Mouse (Mus musculus) hindbrain, embryonic 10.5 days (tissue): ENCODE data around the gene Mettl7b. TPM values are rescaled to one million over a fixed set of nuclear protein-coding genes. Genes with fewer than 3 reads are reported as not detected.
A peak's percentile ranks its signal among the peaks of the same experiment; 100 is the strongest.

Experiments
- DNase-seq: peaks from one replicate; pipeline ENCODE4 v3.0.0-alpha.2; 2017; ENCODE audit warnings: low spot score
- H3K27ac ChIP-seq: fragments of 300-500 bp; sonication (generic); 2 replicates; pipeline ENCODE4 v1.5.1; 2016; ENCODE audit warnings: mild to moderate bottlenecking, moderate library complexity
- H3K27me3 ChIP-seq: fragments of 300-500 bp; sonication (generic); 2 replicates; pipeline ENCODE4 v1.6.1; 2016; ENCODE audit warnings: mild to moderate bottlenecking; ENCODE audit not compliant: poor library complexity, insufficient read depth, severe bottlenecking
- H3K36me3 ChIP-seq: fragments of 300-500 bp; sonication (generic); 2 replicates; pipeline ENCODE4 v1.6.1; 2016; ENCODE audit warnings: mild to moderate bottlenecking, moderate library complexity
- H3K4me1 ChIP-seq: fragments of 300-500 bp; sonication (generic); replicated peaks from 2 replicates; pipeline ENCODE4 v1.6.1; 2016; ENCODE audit warnings: mild to moderate bottlenecking
- H3K4me3 ChIP-seq: fragments of 300-500 bp; sonication (generic); 2 replicates; pipeline ENCODE4 v1.5.1; 2016; ENCODE audit warnings: mild to moderate bottlenecking, moderate library complexity
- H3K9me3 ChIP-seq: fragments of 300-500 bp; sonication (generic); 2 replicates; pipeline ENCODE4 v1.6.1; 2016; ENCODE audit warnings: mild to moderate bottlenecking, moderate library complexity
- WGBS: fragments of 180-500 bp; shearing (Covaris S2); methylation state at CpG from one replicate; pipeline ENCODE4 v1.1.7; 2016; 5-methylcytosine and 5-hydroxymethylcytosine counted together
- polyA plus RNA-seq: library from polyadenylated mRNA; unstranded; fragments of >200 nt; fragmentation: Nextera tagmentation; extraction: Ambion mirVana; gene quantifications from 2 replicates; pipeline ENCODE4 v1.2.1, GENCODE M21; 2016

Mettl7b gene
- polyA plus RNA-seq, 1 experiment from 2014 or later = not detected

GRCm38 (mm10) chr10:128921883-128922821 lies 38.6 kb downstream of the Mettl7b start:
- Histone ChIP-seq H3K9me3 (no peaks in the 10 kb centered on the region), H3K27me3 (no peaks in the 10 kb centered on the region; the same call in 1 of the 2 replicates), H3K4me3 (peak overlapping the region; percentile 78), H3K27ac (peak overlapping the region; percentile 91), H3K36me3 (peaks cover 18% of the 10 kb centered on the region), H3K4me1 (peaks cover 60% of the 10 kb centered on the region)
- 73% methylated on average over 16 of the region's 16 CpGs for WGBS
- no peak for DNase-seq

GRCm38 (mm10) chr10:128921251-128921650 lies 39.5 kb downstream of the Mettl7b start:
- H3K27me3 ChIP-seq = no peaks in the 10 kb centered on the region
- peak overlapping the region; percentile 6; the same call in 1 of the 2 replicates for H3K4me3 ChIP-seq
- peaks cover 60% of the 10 kb centered on the region for H3K4me1 ChIP-seq
- H3K9me3 ChIP-seq = no peaks in the 10 kb centered on the region
- no peak for DNase-seq
- H3K36me3 ChIP-seq = peaks cover 26% of the 10 kb centered on the region
- 63% methylated on average over 1 of the region's 1 CpGs for whole genome bisulfite sequencing
- no peak overlapping the region for H3K27ac ChIP-seq

DNA sequence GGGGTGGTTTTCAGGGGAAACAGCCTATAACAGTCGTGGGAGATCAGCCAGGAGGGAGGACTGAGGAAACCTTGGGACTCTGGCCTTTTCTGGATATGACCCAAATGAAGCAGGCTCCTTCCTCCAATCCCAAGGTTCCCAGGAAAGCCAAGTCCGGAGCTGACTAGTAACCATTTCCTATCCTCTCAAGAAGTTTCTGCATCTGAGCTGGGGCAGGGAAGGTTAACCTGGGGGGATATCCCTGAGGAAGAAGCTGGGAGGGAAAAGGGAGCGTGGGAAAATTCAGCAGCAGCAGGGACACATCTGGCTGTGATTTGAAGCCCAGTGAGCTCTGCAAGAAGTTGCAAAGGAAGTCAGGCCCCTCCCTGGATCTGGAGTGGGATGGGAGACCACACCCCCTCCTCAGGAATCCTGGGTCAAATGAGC lies 40.0 kb downstream of the Mettl7b start:
- peaks cover 30% of the 10 kb centered on the region for H3K36me3 ChIP-seq
- H3K27ac ChIP-seq = no peak overlapping the region
- H3K4me1 ChIP-seq = peaks cover 60% of the 10 kb centered on the region
- H3K4me3 ChIP-seq = no peak overlapping the region
- H3K27me3 ChIP-seq = no peaks in the 10 kb centered on the region
- no peak for DNase-seq
- 69% methylated on average over 3 of the region's 3 CpGs for WGBS
- H3K9me3 ChIP-seq = no peaks in the 10 kb centered on the region

DNA sequence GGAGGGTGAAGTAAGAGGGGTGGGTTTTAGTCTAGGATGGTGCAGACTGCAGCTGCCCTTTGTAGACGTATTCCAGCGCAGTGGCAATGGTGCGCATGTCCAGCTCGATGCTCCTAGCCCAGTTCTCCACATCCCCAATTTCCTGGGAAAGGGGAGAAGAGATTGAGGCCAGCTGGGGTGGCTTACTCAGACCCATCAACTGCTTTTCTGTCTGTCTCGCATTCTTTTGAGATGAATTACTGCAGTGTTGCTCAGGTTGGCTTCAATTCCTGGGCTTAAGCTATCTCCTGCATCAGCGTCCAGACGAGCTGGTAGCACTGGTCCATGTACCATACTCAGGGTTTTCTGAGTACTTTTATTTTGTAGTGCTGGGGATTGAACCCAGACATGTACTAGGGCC lies 40.8 kb downstream of the Mettl7b start:
- 85% methylated on average over 7 of the region's 7 CpGs for WGBS
- Histone ChIP-seq H3K27me3 (no peaks in the 10 kb centered on the region), H3K4me3 (no peak overlapping the region), H3K4me1 (peaks cover 60% of the 10 kb centered on the region), H3K9me3 (no peaks in the 10 kb centered on the region), H3K27ac (peak overlapping the region; percentile 63), H3K36me3 (peaks cover 38% of the 10 kb centered on the region)
- DNase-seq = no peak

- no peaks in the 10 kb centered on the region for H3K9me3 ChIP-seq
- H3K27ac ChIP-seq = peak overlapping the region; percentile 63
- H3K4me1 ChIP-seq = peaks cover 60% of the 10 kb centered on the region
- H3K4me3 ChIP-seq = no peak overlapping the region; the same call in 1 of the 2 replicates
- no peaks in the 10 kb centered on the region for H3K27me3 ChIP-seq
- WGBS = 15% methylated on average over 6 of the region's 6 CpGs
- H3K36me3 ChIP-seq = peaks cover 46% of the 10 kb centered on the region
- DNase-seq = no peak
Measured at GRCm38 (mm10) chr10:128919203-128919631, 41.6 kb downstream of the Mettl7b start.

DNA sequence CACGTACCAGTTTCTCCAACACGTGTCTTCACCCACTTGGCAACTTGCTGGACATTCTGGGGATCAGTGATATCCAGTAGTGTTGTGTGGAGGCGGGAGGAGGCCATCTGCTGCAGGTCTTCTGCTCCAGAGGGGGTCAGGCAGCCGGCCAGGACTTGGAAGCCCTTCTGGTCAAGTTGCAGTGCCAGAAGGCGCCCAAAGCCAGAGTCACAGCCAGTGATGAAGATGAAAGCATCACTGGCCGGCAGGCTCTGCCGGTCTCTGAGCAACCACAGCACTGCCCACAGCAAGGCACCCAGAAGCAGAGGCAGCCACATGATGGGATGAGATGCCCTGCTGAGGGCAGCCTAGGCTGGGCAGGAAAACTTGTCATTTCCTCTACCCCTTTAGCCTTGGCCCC lies 42.5 kb downstream of the Mettl7b start:
- no peak for DNase-seq
- H3K36me3 ChIP-seq = peaks cover 53% of the 10 kb centered on the region
- H3K9me3 ChIP-seq = no peaks in the 10 kb centered on the region
- H3K4me1 ChIP-seq = peaks cover 59% of the 10 kb centered on the region
- peak overlapping the region; percentile 13; the same call in 1 of the 2 replicates for H3K27ac ChIP-seq
- WGBS = 77% methylated on average over 7 of the region's 7 CpGs
- H3K4me3 ChIP-seq = peak overlapping the region; percentile 1; the same call in 1 of the 2 replicates
- no peaks in the 10 kb centered on the region for H3K27me3 ChIP-seq

DNA sequence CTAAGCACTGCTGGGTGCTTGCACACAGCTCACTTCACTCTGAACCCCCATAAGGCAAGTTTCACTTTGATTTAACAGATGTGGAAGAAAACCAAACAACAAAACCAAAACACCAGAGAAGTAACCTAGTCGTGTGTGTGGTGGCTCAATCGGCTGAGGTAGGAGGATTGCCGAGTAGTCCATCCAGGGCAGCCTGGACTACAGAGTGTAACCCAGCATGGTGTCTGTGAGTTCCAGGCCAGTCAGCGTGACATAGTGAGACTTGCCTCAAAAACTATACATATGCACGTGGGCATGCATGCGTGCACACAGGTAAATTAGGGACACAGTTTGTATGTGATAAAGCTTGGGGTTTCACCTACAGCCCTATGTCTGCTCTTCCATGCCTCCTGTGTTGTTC lies 43.4 kb downstream of the Mettl7b start:
- WGBS = 91% methylated on average over 6 of the region's 6 CpGs
- no peak for DNase-seq
- peaks cover 61% of the 10 kb centered on the region for H3K4me1 ChIP-seq

DNA sequence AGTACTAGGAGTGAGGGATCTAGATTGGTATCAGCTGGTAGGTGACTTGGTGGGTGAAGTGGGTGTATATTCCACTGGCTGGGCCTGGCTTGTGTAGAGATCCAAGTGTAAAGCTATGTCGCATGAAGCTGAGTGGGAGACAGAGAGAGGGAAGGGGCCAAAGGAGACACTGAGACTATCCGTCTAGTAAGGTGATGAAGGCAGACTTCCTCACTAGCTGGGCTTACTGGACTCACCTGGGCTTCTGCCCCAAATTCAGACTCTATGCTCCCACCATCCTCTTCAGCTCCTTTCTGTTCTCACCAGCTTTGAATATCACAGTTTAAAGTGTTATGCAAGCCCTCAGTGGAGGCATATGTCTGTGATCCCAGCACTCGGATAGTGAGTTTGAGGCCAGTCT lies 44.1 kb downstream of the Mettl7b start:
- H3K4me1 ChIP-seq = peaks cover 59% of the 10 kb centered on the region
- no peak overlapping the region for H3K27ac ChIP-seq
- H3K27me3 ChIP-seq = peaks cover 5% of the 10 kb centered on the region; the same call in 1 of the 2 replicates
- WGBS = 91% methylated on average over 3 of the region's 3 CpGs
- no peaks in the 10 kb centered on the region for H3K9me3 ChIP-seq
- no peak for DNase-seq
- peaks cover 61% of the 10 kb centered on the region for H3K36me3 ChIP-seq
- H3K4me3 ChIP-seq = no peak overlapping the region

More for the DNA sequence above, 43.4 kb downstream of the Mettl7b start:
- Histone ChIP-seq H3K9me3 (no peaks in the 10 kb centered on the region), H3K4me3 (no peak overlapping the region), H3K27me3 (peaks cover under 1% of the 10 kb centered on the region; the same call in 1 of the 2 replicates), H3K27ac (no peak overlapping the region), H3K36me3 (peaks cover 55% of the 10 kb centered on the region)

- no peak overlapping the region for H3K4me3 ChIP-seq
- DNase-seq = no peak
- 86% methylated on average over 2 of the region's 2 CpGs for WGBS
- peaks cover 9% of the 10 kb centered on the region; the same call in 1 of the 2 replicates for H3K27me3 ChIP-seq
- peaks cover 59% of the 10 kb centered on the region for H3K4me1 ChIP-seq
- peaks cover 65% of the 10 kb centered on the region for H3K36me3 ChIP-seq
- H3K27ac ChIP-seq = no peak overlapping the region
- H3K9me3 ChIP-seq = no peaks in the 10 kb centered on the region
Measured at GRCm38 (mm10) chr10:128915550-128915949, 45.2 kb downstream of the Mettl7b start.

DNA sequence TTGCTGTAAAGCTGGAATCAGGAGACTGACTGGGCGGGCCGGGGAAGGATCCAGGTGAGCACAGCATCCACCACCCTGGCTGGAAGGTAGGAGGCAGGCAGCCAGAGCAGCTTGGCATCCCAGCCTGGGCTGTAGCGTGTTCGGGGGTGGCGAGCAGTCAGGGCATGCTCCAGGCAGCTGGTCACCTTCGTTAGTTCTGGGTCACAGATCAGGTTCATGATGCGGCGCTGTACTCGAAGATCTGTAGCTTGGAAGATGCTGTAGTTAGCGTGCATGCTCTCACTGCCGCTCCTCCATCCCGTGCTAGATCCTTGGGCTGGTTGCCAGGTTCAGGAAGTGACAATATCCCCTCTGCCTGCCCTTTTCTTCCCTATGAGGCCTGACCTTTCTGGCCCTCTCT lies 47.1 kb downstream of the Mettl7b start:
- no peak overlapping the region for H3K27ac ChIP-seq
- no peak for DNase-seq
- no peaks in the 10 kb centered on the region for H3K9me3 ChIP-seq
- H3K27me3 ChIP-seq = peaks cover 15% of the 10 kb centered on the region; the same call in 1 of the 2 replicates
- WGBS = 87% methylated on average over 12 of the region's 12 CpGs
- H3K4me3 ChIP-seq = no peak overlapping the region
- H3K36me3 ChIP-seq = peaks cover 62% of the 10 kb centered on the region
- H3K4me1 ChIP-seq = peaks cover 59% of the 10 kb centered on the region

DNA sequence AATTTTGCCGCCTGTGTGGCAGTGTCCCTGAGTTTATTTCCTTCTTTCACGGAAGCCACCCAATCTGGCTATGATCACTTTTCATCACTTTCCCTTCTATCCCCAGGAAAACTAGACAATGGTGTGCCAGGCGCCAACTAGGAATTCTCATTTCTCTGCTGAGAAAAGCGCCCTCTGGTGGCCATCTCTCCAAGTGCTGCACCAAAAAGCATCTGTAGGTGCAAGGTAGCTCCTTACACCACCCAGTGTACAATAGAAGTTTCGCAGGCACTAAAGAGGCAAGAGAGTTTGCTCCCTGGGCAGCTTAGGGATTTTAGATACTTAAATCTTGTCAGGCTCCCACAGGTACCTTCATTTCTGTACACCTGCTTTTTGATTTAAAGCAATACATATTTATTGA lies 47.6 kb downstream of the Mettl7b start:
- no peaks in the 10 kb centered on the region for H3K9me3 ChIP-seq
- H3K4me1 ChIP-seq = peaks cover 54% of the 10 kb centered on the region
- WGBS = 6% methylated on average over 5 of the region's 5 CpGs
- no peak overlapping the region for H3K4me3 ChIP-seq
- H3K27ac ChIP-seq = no peak overlapping the region
- H3K36me3 ChIP-seq = peaks cover 58% of the 10 kb centered on the region
- DNase-seq = peak; percentile 92
- peaks cover 20% of the 10 kb centered on the region; the same call in 1 of the 2 replicates for H3K27me3 ChIP-seq

DNA sequence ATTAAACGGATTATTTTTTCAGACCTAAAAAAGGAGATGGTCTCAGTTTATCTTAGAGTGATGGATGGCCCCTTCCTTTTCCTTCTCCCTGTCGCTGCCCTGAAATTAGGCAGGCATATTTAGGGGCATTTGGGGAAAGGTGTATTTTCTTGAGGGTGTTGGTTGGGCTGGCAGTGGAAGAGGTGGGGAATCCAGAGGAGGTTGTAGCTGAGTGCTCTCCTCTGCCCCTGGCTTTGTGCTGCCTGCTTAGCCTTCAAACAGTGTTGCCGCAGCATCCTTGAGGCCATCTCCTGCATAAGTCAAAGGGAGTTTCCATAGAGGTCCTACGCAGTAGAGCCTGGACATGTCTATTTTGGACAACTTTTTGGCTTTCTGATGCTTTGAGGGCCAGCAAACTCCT lies 48.0 kb downstream of the Mettl7b start:
- peaks cover 54% of the 10 kb centered on the region for H3K36me3 ChIP-seq
- peaks cover 24% of the 10 kb centered on the region for H3K27me3 ChIP-seq
- no peak for DNase-seq
- no peaks in the 10 kb centered on the region for H3K9me3 ChIP-seq
- H3K4me1 ChIP-seq = peaks cover 50% of the 10 kb centered on the region
- H3K27ac ChIP-seq = no peak overlapping the region
- H3K4me3 ChIP-seq = no peak overlapping the region
- 82% methylated on average over 4 of the region's 4 CpGs for WGBS

GRCm38 (mm10) chr10:128912268-128912667 lies 48.5 kb downstream of the Mettl7b start:
- Histone ChIP-seq H3K4me1 (peaks cover 49% of the 10 kb centered on the region), H3K27me3 (peaks cover 28% of the 10 kb centered on the region), H3K4me3 (no peak overlapping the region), H3K36me3 (peaks cover 49% of the 10 kb centered on the region), H3K9me3 (no peaks in the 10 kb centered on the region), H3K27ac (no peak overlapping the region)
- WGBS = 87% methylated on average over 4 of the region's 4 CpGs
- no peak for DNase-seq
